Mouse (Mus musculus) ovary, postnatal 36 days (tissue): ENCODE measurements around the gene Fzd7.
A peak's percentile ranks its signal among the peaks of the same experiment; 100 is the strongest.
"Not testable (repeated sequence)": the region's sequence is repeated elsewhere in the genome, so short reads cannot be mapped to it uniquely, and the experiment has no call there.

Experiments
- DNase-seq: peaks from one replicate; pipeline ENCODE4 v3.0.0; 2022; ENCODE audit warnings: low spot score, mixed read lengths

The Fzd7 gene

GRCm38 (mm10) chr1:59482331-59482695, at the start of gene Fzd7:
Gene Fzd7 (plus strand): TSS chr1:59482424.
- no peak for DNase-seq

- DNase-seq = no peak
Observed at GRCm38 (mm10) chr1:59433296-59433695, 48.9 kb upstream of the Fzd7 start.

GRCm38 (mm10) chr1:59434071-59434470, 48.2 kb upstream of the Fzd7 start:
- DNase-seq = peak; percentile 25

- DNase-seq = no peak
Observed at GRCm38 (mm10) chr1:59435270-59435669, 47.0 kb upstream of the Fzd7 start.

- DNase-seq = no peak
Observed at GRCm38 (mm10) chr1:59436321-59436720, 45.9 kb upstream of the Fzd7 start.

GRCm38 (mm10) chr1:59437927-59438326, 44.3 kb upstream of the Fzd7 start:
- DNase-seq = no peak

- DNase-seq = no peak
Observed at GRCm38 (mm10) chr1:59438330-59438729, 43.9 kb upstream of the Fzd7 start.

GRCm38 (mm10) chr1:59439252-59439651, 43.0 kb upstream of the Fzd7 start:
- DNase-seq = peak; percentile 27

GRCm38 (mm10) chr1:59439941-59440340, 42.3 kb upstream of the Fzd7 start:
- no peak for DNase-seq

GRCm38 (mm10) chr1:59442721-59443120, 39.5 kb upstream of the Fzd7 start:
- not testable (repeated sequence) for DNase-seq

GRCm38 (mm10) chr1:59444127-59444660, 38.0 kb upstream of the Fzd7 start:
- DNase-seq = no peak

- no peak for DNase-seq
Observed at GRCm38 (mm10) chr1:59445242-59445641, 37.0 kb upstream of the Fzd7 start.

- DNase-seq = no peak
Observed at GRCm38 (mm10) chr1:59448497-59449270, 33.5 kb upstream of the Fzd7 start.

- no peak for DNase-seq
Observed at GRCm38 (mm10) chr1:59449423-59449822, 32.8 kb upstream of the Fzd7 start.

- no peak for DNase-seq
Observed at GRCm38 (mm10) chr1:59450896-59451295, 31.3 kb upstream of the Fzd7 start.

GRCm38 (mm10) chr1:59451584-59451983, 30.6 kb upstream of the Fzd7 start:
- no peak for DNase-seq

GRCm38 (mm10) chr1:59456825-59457224, 25.4 kb upstream of the Fzd7 start:
- DNase-seq = no peak

- no peak for DNase-seq
Observed at GRCm38 (mm10) chr1:59457873-59458272, 24.4 kb upstream of the Fzd7 start.

GRCm38 (mm10) chr1:59458886-59459285, 23.3 kb upstream of the Fzd7 start:
- no peak for DNase-seq

GRCm38 (mm10) chr1:59464696-59465639, 17.3 kb upstream of the Fzd7 start:
- no peak for DNase-seq

- DNase-seq = no peak
Observed at GRCm38 (mm10) chr1:59465640-59466008, 16.6 kb upstream of the Fzd7 start.

GRCm38 (mm10) chr1:59469170-59469569, 13.1 kb upstream of the Fzd7 start:
- no peak for DNase-seq

GRCm38 (mm10) chr1:59470766-59471165, 11.5 kb upstream of the Fzd7 start:
- DNase-seq = no peak
